In genomic region chr13:24988391-24988790, GRCm38 (mm10) we compare ENCODE assay signal across 9 mouse cellular contexts. TPM values are rescaled to one million over a fixed set of nuclear protein-coding genes. Genes with fewer than 3 reads are reported as not detected.
DNase-seq lines count a peak whose midpoint lies in the region; ATAC-seq lines count a peak whose summit lies in the region.
"Had no signal": no experiment of that assay in that cellular context is flagged by ENCODE, and none has a peak within 500 bp of the region (broad histone marks: within the 10 kb centered on the region; RNA-seq: fewer than 3 reads in every experiment).

No protein-coding gene starts in this region.

- peak; percentile 60 for DNase-seq in urinary bladder, postnatal 14 days (ENCODE audit: low spot score)
- DNase-seq in urinary bladder, adult 2 months (ENCODE audit: low spot score): no peak
- DNase-seq in cerebellum, adult 9-11 months: peak; percentile 56
- DNase-seq in frontal cortex, adult 2 months (ENCODE audit: extremely low spot score in 1 of 2, low spot score in 1 of 2): peak; percentile 36 to 76
- peak; percentile 50 for DNase-seq in limb, embryonic 11.5 days (ENCODE audit: low spot score)
- peak; percentile 19 to 22 for DNase-seq in spleen, postnatal 36 days (ENCODE audit: low spot score in 2 of 2)

- no peaks in the 10 kb centered on the region for H3K27me3 ChIP-seq in limb, embryonic 11.5 days (ENCODE audit: control insufficient read depth, insufficient read depth, low read length)
- H3K27me3 ChIP-seq in midbrain, embryonic 13.5 days: no peaks in the 10 kb centered on the region
- H3K27me3 ChIP-seq: embryonic facial prominence, embryonic 13.5 days had no signal

- no peaks in the 10 kb centered on the region for H3K4me1 ChIP-seq in limb, embryonic 11.5 days (ENCODE audit: control insufficient read depth, insufficient read depth, low read length)
- H3K4me1 ChIP-seq in midbrain, embryonic 13.5 days (replicated peaks): 0 out of 2 replicates have a peak, but pooled peaks cover 4% of the 10 kb centered on the region
- H3K4me1 ChIP-seq: embryonic facial prominence, embryonic 13.5 days had no signal

- H3K9ac ChIP-seq in limb, embryonic 11.5 days (ENCODE audit: low read length): no peak overlapping the region
- H3K9ac ChIP-seq in midbrain, embryonic 13.5 days (replicated peaks): no peak overlapping the region
- H3K9ac ChIP-seq: embryonic facial prominence, embryonic 13.5 days had no signal

- no peak overlapping the region for H3K4me3 ChIP-seq in limb, embryonic 11.5 days (ENCODE audit: low read depth, low read length)
- H3K4me3 ChIP-seq in midbrain, embryonic 13.5 days (replicated peaks): no peak overlapping the region
- H3K4me3 ChIP-seq: embryonic facial prominence, embryonic 13.5 days had no signal

- H3K9me3 ChIP-seq in limb, embryonic 11.5 days (ENCODE audit: control insufficient read depth, low read length): no peaks in the 10 kb centered on the region
- no peaks in the 10 kb centered on the region for H3K9me3 ChIP-seq in midbrain, embryonic 13.5 days
- H3K9me3 ChIP-seq: embryonic facial prominence, embryonic 13.5 days had no signal

- H3K27ac ChIP-seq in limb, embryonic 11.5 days (replicated peaks; ENCODE audit: low read depth, low read length): no peak overlapping the region
- no peak overlapping the region for H3K27ac ChIP-seq in midbrain, embryonic 13.5 days
- H3K27ac ChIP-seq: embryonic facial prominence, embryonic 13.5 days had no signal

- 41% methylated on average over 7 of the region's 7 CpGs for WGBS in limb, embryonic 11.5 days
- WGBS in midbrain, embryonic 13.5 days: 42% methylated on average over 7 of the region's 7 CpGs

- H3K36me3 ChIP-seq in limb, embryonic 11.5 days (ENCODE audit: control insufficient read depth, insufficient read depth, low read length): peaks cover 4% of the 10 kb centered on the region; the same call in 1 of the 2 replicates
- peaks cover 35% of the 10 kb centered on the region for H3K36me3 ChIP-seq in midbrain, embryonic 13.5 days

- H3K4me2 ChIP-seq in limb, embryonic 11.5 days (ENCODE audit: low read depth, severe bottlenecking): no peak overlapping the region
- no peak overlapping the region for H3K4me2 ChIP-seq in midbrain, embryonic 13.5 days (replicated peaks)
- H3K4me2 ChIP-seq: embryonic facial prominence, embryonic 13.5 days had no signal

- peak; percentile 78 for ATAC-seq in inflammation-experienced regulatory T-cells, adult 6 months
- ATAC-seq in limb, embryonic 11.5 days (ENCODE audit: insufficient number of reproducible peaks, low FRiP score, low TSS enrichment, low read depth): no peak
- peak; percentile 72; the same call in 1 of the 2 replicates for ATAC-seq in midbrain, embryonic 13.5 days

RNA-seq across cellular contexts. Expression of gene Mrs2, which starts 31.8 kb away (rescaled TPM):
- polyA plus RNA-seq in urinary bladder, adult 2 months (2012; rRNA removed): 21.0 and 23.9 TPM in 2 replicates
- 38.1 and 47.1 TPM in 2 replicates for polyA plus RNA-seq in frontal cortex, adult 2 months (2012; rRNA removed)
- polyA plus RNA-seq in inflammation-experienced regulatory T-cells, adult 6 months (2017; shearing (Covaris generic)): 1 to 10 TPM; 5.0 to 6.5 (median 5.5) TPM
- 23.4 and 27.7 TPM in 2 replicates for polyA plus RNA-seq in limb, embryonic 11.5 days (2014; fragmentation: Nextera tagmentation; extraction: Ambion mirVana)
- 18.6 and 19.3 TPM in 2 replicates for polyA plus RNA-seq in midbrain, embryonic 13.5 days (2015; fragmentation: Nextera tagmentation; extraction: Ambion mirVana)

RNA-seq across cellular contexts. Expression of gene Gpld1, which starts 45.4 kb away (rescaled TPM):
- polyA plus RNA-seq in urinary bladder, adult 2 months (2012; rRNA removed): 13.7 and 15.2 TPM in 2 replicates
- 18.5 and 18.6 TPM in 2 replicates for polyA plus RNA-seq in frontal cortex, adult 2 months (2012; rRNA removed)
- polyA plus RNA-seq in inflammation-experienced regulatory T-cells, adult 6 months (2017; shearing (Covaris generic)): 1 to 10 TPM; 1.0 to 3.3 (median 1.9) TPM
- 0.25 and 0.34 TPM in 2 replicates for polyA plus RNA-seq in limb, embryonic 11.5 days (2014; fragmentation: Nextera tagmentation; extraction: Ambion mirVana)
- polyA plus RNA-seq in midbrain, embryonic 13.5 days (2015; fragmentation: Nextera tagmentation; extraction: Ambion mirVana): 0.63 and 1.3 TPM in 2 replicates

RNA-seq across cellular contexts. Expression of gene Aldh5a1, which starts 50.9 kb away (rescaled TPM):
- 6.1 TPM in 2 replicates for polyA plus RNA-seq in urinary bladder, adult 2 months (2012; rRNA removed)
- 42.5 and 44.2 TPM in 2 replicates for polyA plus RNA-seq in frontal cortex, adult 2 months (2012; rRNA removed)
- polyA plus RNA-seq in inflammation-experienced regulatory T-cells, adult 6 months (2017; shearing (Covaris generic)): under 1 TPM; 0.11 to 0.68 (median 0.57) TPM
- polyA plus RNA-seq in limb, embryonic 11.5 days (2014; fragmentation: Nextera tagmentation; extraction: Ambion mirVana): 5.3 TPM in 2 replicates
- polyA plus RNA-seq in midbrain, embryonic 13.5 days (2015; fragmentation: Nextera tagmentation; extraction: Ambion mirVana): 7.5 and 7.9 TPM in 2 replicates
